Comparison of ENCODE assay signal across 28 mouse cellular contexts in genomic region chr4:58533519-58533918, GRCm38 (mm10). TPM values are rescaled to one million over a fixed set of nuclear protein-coding genes. Genes with fewer than 3 reads are reported as not detected.
DNase-seq lines count a peak whose midpoint lies in the region; ATAC-seq and TF ChIP-seq lines count a peak whose summit lies in the region.
"Had no signal": no experiment of that assay in that cellular context is flagged by ENCODE, and none has a peak within 500 bp of the region (broad histone marks: within the 10 kb centered on the region; RNA-seq: fewer than 3 reads in every experiment).

No protein-coding gene starts in this region.

- H3K4me3 ChIP-seq in embryonic facial prominence, embryonic 14.5 days (ENCODE audit: low read depth, low read length), result no peak overlapping the region
- H3K4me3 ChIP-seq in embryonic facial prominence, embryonic 10.5 days, result no peak overlapping the region
- H3K4me3 ChIP-seq in midbrain, embryonic 13.5 days (replicated peaks), result no peak overlapping the region
- no peak overlapping the region for H3K4me3 ChIP-seq in midbrain, postnatal 0 days (ENCODE audit: low read depth, low read length)
- H3K4me3 ChIP-seq in intestine, postnatal 0 days (ENCODE audit: low read depth, low read length), result no peak overlapping the region
- H3K4me3 ChIP-seq in stomach, postnatal 0 days (ENCODE audit: low read depth, low read length), result no peak overlapping the region
- H3K4me3 ChIP-seq: forebrain, embryonic 10.5 days; heart, adult 2 months; hindbrain, embryonic 15.5 days; left cerebral cortex, adult 2 months; liver, embryonic 15.5 days; lung, embryonic 15.5 days; megakaryocyte, embryonic 14.5 days had no signal

- DNase-seq in embryonic facial prominence, embryonic 14.5 days (ENCODE audit: low spot score), result no peak
- DNase-seq in embryonic facial prominence, embryonic 10.5 days (ENCODE audit: low spot score), result no peak
- DNase-seq in midbrain, postnatal 0 days (ENCODE audit: low spot score), result no peak
- peak; percentile 4 for DNase-seq in stomach, postnatal 0 days (ENCODE audit: low spot score)
- DNase-seq in kidney, postnatal 14 days, result no peak
- no peak for DNase-seq in ovary, postnatal 10 days (ENCODE audit: low spot score)
- DNase-seq: cerebellum, adult 11 months; cerebellum, postnatal 10 days; forebrain, postnatal 0 days; gastrocnemius, postnatal 14 days; heart, adult 2 months; kidney, adult 11 months; layer of hippocampus, adult 9-11 months; liver; lung, postnatal 36 days; right cerebral cortex, postnatal 14 days; spleen, adult 18-20 months had no signal

- H3K4me1 ChIP-seq in embryonic facial prominence, embryonic 14.5 days (ENCODE audit: control insufficient read depth, insufficient read depth, low read length), result peaks cover 46% of the 10 kb centered on the region
- peaks cover 77% of the 10 kb centered on the region for H3K4me1 ChIP-seq in embryonic facial prominence, embryonic 10.5 days
- H3K4me1 ChIP-seq in midbrain, embryonic 13.5 days (replicated peaks), result peaks cover 10% of the 10 kb centered on the region; the same call in 1 of the 2 replicates
- no peaks in the 10 kb centered on the region for H3K4me1 ChIP-seq in midbrain, postnatal 0 days (ENCODE audit: insufficient read depth, low read length)
- peaks cover 15% of the 10 kb centered on the region for H3K4me1 ChIP-seq in intestine, postnatal 0 days (replicated peaks; ENCODE audit: control insufficient read depth, insufficient read depth, low read length)
- peaks cover 4% of the 10 kb centered on the region; the same call in 1 of the 2 replicates for H3K4me1 ChIP-seq in stomach, postnatal 0 days (replicated peaks; ENCODE audit: control insufficient read depth, insufficient read depth)
- H3K4me1 ChIP-seq: hindbrain, embryonic 15.5 days; liver, embryonic 15.5 days; megakaryocyte, embryonic 14.5 days had no signal

- no peak overlapping the region for H3K27ac ChIP-seq in embryonic facial prominence, embryonic 14.5 days (replicated peaks; ENCODE audit: low read depth, low read length)
- H3K27ac ChIP-seq in embryonic facial prominence, embryonic 10.5 days (replicated peaks), result no peak overlapping the region
- no peak overlapping the region for H3K27ac ChIP-seq in midbrain, embryonic 13.5 days
- no peak overlapping the region for H3K27ac ChIP-seq in midbrain, postnatal 0 days (ENCODE audit: low read depth, low read length)
- 0 out of 2 replicates have a peak overlapping the region, but pooled peaks have one; percentile 46 for H3K27ac ChIP-seq in intestine, postnatal 0 days (ENCODE audit: low read depth, low read length)
- no peak overlapping the region for H3K27ac ChIP-seq in stomach, postnatal 0 days (replicated peaks)
- H3K27ac ChIP-seq: heart, adult 2 months; heart, embryonic 13.5 days; hindbrain, embryonic 15.5 days; left cerebral cortex, adult 2 months; liver, embryonic 15.5 days; lung, embryonic 15.5 days; neural tube, embryonic 13.5 days had no signal

- no peaks in the 10 kb centered on the region for H3K27me3 ChIP-seq in embryonic facial prominence, embryonic 14.5 days (replicated peaks; ENCODE audit: control insufficient read depth, insufficient read depth, low read length)
- no peaks in the 10 kb centered on the region for H3K27me3 ChIP-seq in embryonic facial prominence, embryonic 10.5 days (replicated peaks; ENCODE audit: low read depth, poor library complexity, severe bottlenecking)
- no peaks in the 10 kb centered on the region for H3K27me3 ChIP-seq in midbrain, embryonic 13.5 days
- no peaks in the 10 kb centered on the region for H3K27me3 ChIP-seq in midbrain, postnatal 0 days (ENCODE audit: insufficient read depth, low read length)
- H3K27me3 ChIP-seq in intestine, postnatal 0 days (replicated peaks; ENCODE audit: control insufficient read depth, insufficient read depth, low read length), result no peaks in the 10 kb centered on the region
- H3K27me3 ChIP-seq in stomach, postnatal 0 days (ENCODE audit: control insufficient read depth, insufficient read depth, low read length), result no peaks in the 10 kb centered on the region
- H3K27me3 ChIP-seq: heart, embryonic 13.5 days; hindbrain, embryonic 15.5 days; liver, embryonic 15.5 days; lung, embryonic 15.5 days; neural tube, embryonic 13.5 days had no signal

- H3K9me3 ChIP-seq in embryonic facial prominence, embryonic 14.5 days (ENCODE audit: control insufficient read depth, low read length), result peaks cover 4% of the 10 kb centered on the region; the same call in 1 of the 2 replicates
- 0 out of 2 replicates have a peak, but pooled peaks cover 2% of the 10 kb centered on the region for H3K9me3 ChIP-seq in embryonic facial prominence, embryonic 10.5 days
- H3K9me3 ChIP-seq in midbrain, embryonic 13.5 days, result no peaks in the 10 kb centered on the region
- H3K9me3 ChIP-seq in midbrain, postnatal 0 days (ENCODE audit: low read length), result no peaks in the 10 kb centered on the region
- H3K9me3 ChIP-seq in intestine, postnatal 0 days (ENCODE audit: control insufficient read depth), result no peaks in the 10 kb centered on the region
- no peaks in the 10 kb centered on the region for H3K9me3 ChIP-seq in stomach, postnatal 0 days (ENCODE audit: control insufficient read depth, low read length)
- H3K9me3 ChIP-seq: forebrain, embryonic 10.5 days; heart, embryonic 13.5 days; hindbrain, embryonic 15.5 days; liver, embryonic 15.5 days; lung, embryonic 15.5 days; neural tube, embryonic 13.5 days had no signal

- 38% methylated on average over 3 of the region's 3 CpGs for WGBS in embryonic facial prominence, embryonic 14.5 days
- WGBS in embryonic facial prominence, embryonic 10.5 days, result 27% methylated on average over 3 of the region's 3 CpGs
- WGBS in midbrain, embryonic 13.5 days, result 10% methylated on average over 3 of the region's 3 CpGs
- WGBS in midbrain, postnatal 0 days, result 23% methylated on average over 3 of the region's 3 CpGs
- 35% methylated on average over 3 of the region's 3 CpGs for WGBS in intestine, postnatal 0 days
- WGBS in stomach, postnatal 0 days, result 62% methylated on average over 3 of the region's 3 CpGs

- no peak for TF ChIP-seq EP300 in stomach, postnatal 0 days (optimal IDR thresholded peaks at IDR 0.05)

- H3K36me3 ChIP-seq in embryonic facial prominence, embryonic 14.5 days (ENCODE audit: control insufficient read depth, insufficient read depth, low read length), result peaks cover 5% of the 10 kb centered on the region; the same call in 1 of the 2 replicates
- H3K36me3 ChIP-seq in embryonic facial prominence, embryonic 10.5 days (replicated peaks), result peaks cover 25% of the 10 kb centered on the region
- no peaks in the 10 kb centered on the region for H3K36me3 ChIP-seq in midbrain, embryonic 13.5 days
- H3K36me3 ChIP-seq in midbrain, postnatal 0 days (ENCODE audit: insufficient read depth, low read length), result no peaks in the 10 kb centered on the region
- peaks cover 5% of the 10 kb centered on the region; the same call in 1 of the 2 replicates for H3K36me3 ChIP-seq in intestine, postnatal 0 days (ENCODE audit: control insufficient read depth, insufficient read depth)
- no peaks in the 10 kb centered on the region for H3K36me3 ChIP-seq in stomach, postnatal 0 days (ENCODE audit: control insufficient read depth, insufficient read depth, low read length)
- H3K36me3 ChIP-seq: heart, embryonic 13.5 days; hindbrain, embryonic 15.5 days; liver, embryonic 15.5 days; neural tube, embryonic 13.5 days had no signal

- no peak for ATAC-seq in embryonic facial prominence, embryonic 14.5 days (ENCODE audit: low read depth)
- ATAC-seq in midbrain, embryonic 13.5 days, result peak; percentile 56; the same call in 1 of the 2 replicates
- ATAC-seq in midbrain, postnatal 0 days (ENCODE audit: low FRiP score), result no peak
- ATAC-seq in intestine, postnatal 0 days, result peak; percentile 82
- no peak for ATAC-seq in stomach, postnatal 0 days (ENCODE audit: low FRiP score, low TSS enrichment)
- ATAC-seq: CD4-positive, CD25-positive, alpha-beta regulatory T cell, adult 4 months; forebrain, postnatal 0 days had no signal

- no peak overlapping the region for H3K9ac ChIP-seq in embryonic facial prominence, embryonic 14.5 days (ENCODE audit: low read depth, low read length)
- no peak overlapping the region for H3K9ac ChIP-seq in midbrain, embryonic 13.5 days (replicated peaks)
- H3K9ac ChIP-seq in midbrain, postnatal 0 days (replicated peaks; ENCODE audit: low read length, poor library complexity, severe bottlenecking), result no peak overlapping the region
- H3K9ac ChIP-seq in intestine, postnatal 0 days (ENCODE audit: low read depth, low read length), result no peak overlapping the region
- no peak overlapping the region for H3K9ac ChIP-seq in stomach, postnatal 0 days (ENCODE audit: low read length)
- H3K9ac ChIP-seq: forebrain, postnatal 0 days; hindbrain, embryonic 15.5 days; liver, embryonic 15.5 days; lung, embryonic 15.5 days; neural tube, embryonic 13.5 days had no signal

- no peak for TF ChIP-seq CTCF in midbrain, postnatal 0 days (IDR thresholded peaks at IDR 0.05)
- no peak for TF ChIP-seq CTCF in intestine, postnatal 0 days (IDR thresholded peaks at IDR 0.05; ENCODE audit: low read depth)
- no peak for TF ChIP-seq CTCF in stomach, postnatal 0 days (IDR thresholded peaks at IDR 0.05; ENCODE audit: low read depth)

- H3K4me2 ChIP-seq in embryonic facial prominence, embryonic 14.5 days (ENCODE audit: low read depth, low read length), result peak overlapping the region; percentile 15; the same call in 1 of the 2 replicates
- H3K4me2 ChIP-seq in midbrain, embryonic 13.5 days (replicated peaks), result no peak overlapping the region
- H3K4me2 ChIP-seq in midbrain, postnatal 0 days (ENCODE audit: low read depth, low read length, poor library complexity, severe bottlenecking), result no peak overlapping the region
- peak overlapping the region; percentile 43; the same call in 1 of the 2 replicates for H3K4me2 ChIP-seq in intestine, postnatal 0 days (replicated peaks; ENCODE audit: low read depth)
- H3K4me2 ChIP-seq in stomach, postnatal 0 days (replicated peaks; ENCODE audit: low read depth), result no peak overlapping the region
- H3K4me2 ChIP-seq: liver, embryonic 15.5 days; lung, embryonic 15.5 days had no signal

RNA-seq across cellular contexts. Expression of gene Lpar1, which starts 20.2 kb away (rescaled TPM):
- 115 and 137 TPM in 2 replicates for polyA plus RNA-seq in embryonic facial prominence, embryonic 14.5 days (2014; fragmentation: Nextera tagmentation; extraction: Ambion mirVana)
- 129 and 155 TPM in 2 replicates for polyA plus RNA-seq in embryonic facial prominence, embryonic 10.5 days (2016; fragmentation: Nextera tagmentation; extraction: Ambion mirVana)
- polyA plus RNA-seq in midbrain, embryonic 13.5 days (2015; fragmentation: Nextera tagmentation; extraction: Ambion mirVana), result 15.8 and 18.2 TPM in 2 replicates
- total RNA-seq in midbrain, postnatal 0 days (2014; rRNA removed), result 17.9 and 19.1 TPM in 2 replicates
- polyA plus RNA-seq in midbrain, postnatal 0 days (2015; fragmentation: Nextera tagmentation; extraction: Ambion mirVana), result 28.7 and 28.8 TPM in 2 replicates
- polyA plus RNA-seq in intestine, postnatal 0 days (2015; fragmentation: Nextera tagmentation; extraction: Ambion mirVana), result 64.9 and 70.3 TPM in 2 replicates
- 36.4 and 37.5 TPM in 2 replicates for polyA plus RNA-seq in stomach, postnatal 0 days (2015; fragmentation: Nextera tagmentation; extraction: Ambion mirVana)
- polyA plus RNA-seq: CD4-positive, CD25-positive, alpha-beta regulatory T cell, adult 4 months had no signal

Comparison
In these comparisons a context has a peak if more than half of its experiments do, and no peak if none do; other contexts are left out.
1. ATAC-seq: peak in midbrain, embryonic 13.5 days (single experiment) and intestine, postnatal 0 days (single experiment); none in embryonic facial prominence, embryonic 14.5 days (single experiment), midbrain, postnatal 0 days (single experiment) and stomach, postnatal 0 days (single experiment).
2. H3K4me2 ChIP-seq: peak in embryonic facial prominence, embryonic 14.5 days (single experiment) and intestine, postnatal 0 days (single experiment); none in midbrain, embryonic 13.5 days (single experiment), midbrain, postnatal 0 days (single experiment) and stomach, postnatal 0 days (single experiment).